Mouse (Mus musculus): Measurements from ENCODE around the gene Prpsap1. TPM values are rescaled to one million over a fixed set of nuclear protein-coding genes. Genes with fewer than 3 reads are reported as not detected.

Prpsap1 gene
- total RNA-seq (2021), result 100 to 1,000 TPM; 107 TPM

DNA sequence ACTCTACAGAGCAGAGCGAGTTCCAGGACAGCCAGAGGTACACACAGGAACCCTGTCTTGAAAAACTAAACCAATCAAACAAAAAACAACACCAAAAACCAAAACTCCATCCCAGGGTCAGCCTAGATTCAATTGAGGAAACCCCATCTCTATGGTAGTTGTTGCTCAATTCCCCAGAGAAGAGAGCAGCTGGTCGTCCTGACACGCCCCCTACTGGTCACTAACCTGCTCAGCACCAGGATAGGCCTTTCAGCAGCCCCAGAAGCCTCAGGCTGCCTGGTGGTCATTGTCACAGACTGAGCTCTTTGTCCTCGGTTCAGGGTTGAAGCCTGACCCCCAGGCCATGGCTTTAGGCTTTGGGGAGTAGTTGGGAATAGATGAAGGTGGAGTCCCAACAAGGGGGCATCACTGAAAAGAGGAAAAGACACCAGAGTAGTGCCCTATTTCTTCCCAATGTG, at the start of gene Prpsap1:
TSS of gene Prpsap1 (minus strand) at position 408 of the 458 bp plus-strand sequence.
- DNase-seq, result peak; percentile 37
- intact Hi-C loops (cut with DNase I), result no loop called here

- peak; percentile 48 for DNase-seq
- intact Hi-C loops (cut with DNase I), result no loop called here
These were observed 49.1 kb upstream of the Prpsap1 start for GRCm38 (mm10) chr11:116543110-116543509.

GRCm38 (mm10) chr11:116541183-116541582, 47.2 kb upstream of the Prpsap1 start:
- intact Hi-C loops (cut with DNase I), result no loop called here
- no peak for DNase-seq

- intact Hi-C loops (cut with DNase I), result no loop called here
- DNase-seq, result no peak
These were observed 44.2 kb upstream of the Prpsap1 start for GRCm38 (mm10) chr11:116538142-116538735.

DNA sequence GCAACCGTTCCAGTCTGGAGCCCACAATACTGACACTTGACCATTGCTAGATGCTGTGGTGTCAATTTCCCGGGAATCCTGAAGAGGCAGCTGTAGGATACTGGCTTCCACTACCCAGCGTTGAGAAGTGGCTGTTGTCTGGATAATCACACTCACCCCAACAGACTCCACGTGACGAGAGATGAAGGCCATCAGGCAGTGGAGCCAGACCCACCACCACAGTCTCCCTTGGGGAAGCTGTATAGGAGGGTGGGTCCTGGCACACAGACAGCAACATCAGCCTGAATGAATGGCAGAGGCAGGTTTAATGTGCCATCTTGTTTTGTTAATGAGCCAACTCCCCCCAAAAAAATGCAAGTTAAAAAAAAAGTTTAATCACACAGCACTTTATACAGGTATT, 43.4 kb upstream of the Prpsap1 start:
- DNase-seq, result no peak
- intact Hi-C loops (cut with DNase I), result no loop called here

DNA sequence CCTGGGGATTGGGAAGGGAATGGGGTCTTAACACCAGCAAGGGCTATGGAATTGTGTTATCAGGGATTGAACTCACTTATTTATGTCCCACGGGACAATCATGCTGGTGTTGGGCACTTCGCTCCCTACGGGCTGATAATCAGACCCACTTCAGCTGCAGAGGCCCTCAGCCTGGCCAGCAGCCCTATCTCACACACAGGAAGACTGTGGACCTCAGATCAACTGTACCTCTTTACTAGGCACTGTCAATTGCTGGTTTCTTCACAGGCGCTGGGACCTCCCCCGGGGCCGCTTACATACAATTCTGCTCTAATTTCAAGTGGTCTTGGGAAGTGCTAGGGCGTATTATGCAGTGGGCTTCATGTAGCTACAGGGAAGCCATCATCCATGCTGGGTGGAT, 42.7 kb upstream of the Prpsap1 start:
- no peak for DNase-seq
- intact Hi-C loops (cut with DNase I), result no loop called here

DNA sequence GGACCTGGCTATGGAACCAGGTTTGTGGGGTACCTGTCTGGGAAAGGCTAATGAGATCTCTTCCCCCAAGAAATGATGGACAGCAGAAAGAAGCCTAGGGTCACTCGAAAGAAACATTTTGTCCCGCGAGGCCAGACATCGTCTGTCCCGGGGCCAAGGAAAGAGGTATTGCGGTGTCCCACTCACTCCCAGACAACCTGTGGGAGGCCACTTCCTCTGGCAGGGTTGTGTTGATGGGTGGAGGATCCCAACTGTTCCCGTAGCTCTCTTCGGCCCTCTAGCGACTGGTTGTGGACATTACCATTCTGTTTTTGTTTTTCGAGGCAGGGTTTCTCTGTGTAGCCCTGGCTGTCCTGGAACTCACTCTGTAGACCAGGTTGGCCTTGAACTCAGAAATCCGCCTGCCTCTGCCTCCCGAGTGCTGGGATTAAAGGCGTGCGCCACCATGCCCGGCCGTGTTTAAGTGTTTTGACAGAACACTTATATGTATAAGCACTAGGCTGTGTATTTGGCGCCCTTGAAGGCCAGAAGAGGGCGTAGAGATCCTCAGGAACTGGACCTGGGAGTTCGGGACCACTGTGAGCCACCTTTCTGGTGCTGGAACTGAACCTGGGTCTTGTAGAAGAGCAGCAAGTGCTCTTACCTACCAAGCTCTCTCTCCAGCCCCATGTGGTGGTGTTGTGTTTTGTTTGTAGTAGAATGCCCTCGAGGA, 40.3 kb upstream of the Prpsap1 start:
- intact Hi-C loops (cut with DNase I), result loop anchor here (5.0 kb wide), 1 partner anchor 37 kb away; no protein-coding TSS in a partner anchor
- peak; percentile 72 for DNase-seq

DNA sequence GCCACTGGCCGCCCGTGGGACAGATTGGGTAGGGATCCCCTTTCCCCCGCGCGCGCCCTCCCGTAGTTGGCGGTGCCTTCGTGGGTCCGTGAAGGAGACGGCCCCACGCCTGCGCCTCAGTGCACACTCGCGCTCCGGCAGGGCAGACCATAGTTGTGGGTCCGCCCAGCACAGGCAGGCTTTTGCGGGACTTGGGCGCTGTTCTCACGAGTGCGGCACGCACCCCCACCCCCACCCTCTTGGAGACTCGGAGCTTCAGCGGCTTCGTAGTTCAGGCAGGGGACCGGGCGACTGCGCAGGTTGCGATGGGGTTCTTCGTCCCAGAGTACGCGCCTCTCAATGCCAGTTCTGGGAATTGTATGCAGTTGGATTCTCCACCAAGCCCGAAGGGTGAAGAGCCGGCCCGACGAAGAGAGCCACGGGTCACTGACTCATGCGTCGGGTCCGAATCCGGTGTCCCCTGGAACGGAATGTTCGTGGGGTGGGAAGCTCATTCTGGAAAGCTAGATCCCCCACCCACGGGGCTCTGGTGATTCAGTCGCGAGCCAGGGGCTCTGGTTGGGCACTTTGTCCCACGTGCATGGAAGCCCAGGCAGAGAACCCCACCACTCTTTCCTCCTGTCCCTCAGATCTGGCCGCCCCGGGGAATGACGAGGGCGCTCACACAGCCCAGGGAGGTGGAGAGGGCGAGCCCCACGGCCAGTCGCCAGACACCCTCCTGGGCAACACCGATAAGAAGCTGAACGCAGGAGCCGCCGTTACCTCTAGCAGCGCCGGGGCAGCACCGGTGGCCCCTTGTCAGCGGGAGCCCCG, 39.5 kb upstream of the Prpsap1 start:
- DNase-seq, result no peak
- intact Hi-C loops (cut with DNase I), result loop anchor here (5.0 kb wide), 1 partner anchor 36 kb away; no protein-coding TSS in a partner anchor

DNA sequence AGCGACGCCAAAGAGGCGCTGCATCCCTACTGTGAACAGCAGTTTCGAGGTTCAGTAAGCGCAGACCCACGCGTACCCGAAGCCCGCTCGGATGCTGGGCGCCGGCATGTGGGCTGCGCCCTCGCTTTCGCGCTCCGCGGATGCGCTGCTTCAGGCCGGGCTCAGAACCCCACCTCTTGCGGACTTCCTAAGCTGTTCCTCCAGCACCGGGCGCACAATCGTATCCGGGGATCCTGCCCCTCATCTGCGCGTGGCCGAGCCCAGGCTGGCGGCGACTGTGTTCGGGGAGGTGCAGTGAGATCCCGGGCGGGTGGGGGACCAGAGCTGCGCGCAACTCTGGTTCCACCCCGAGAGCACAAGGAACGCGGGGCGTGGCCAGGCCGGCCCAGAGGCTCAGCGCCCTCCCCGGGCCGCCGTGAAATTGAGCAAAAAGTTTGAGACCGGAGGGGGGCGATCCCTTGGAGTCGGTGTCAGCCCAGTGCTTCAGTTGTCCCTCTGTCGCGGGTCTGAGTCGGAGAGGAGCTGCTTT, 38.9 kb upstream of the Prpsap1 start:
- DNase-seq, result peak; percentile 48
- intact Hi-C loops (cut with DNase I), result loop anchor here (5.0 kb wide), 1 partner anchor 36 kb away; no protein-coding TSS in a partner anchor

GRCm38 (mm10) chr11:116532262-116532809, 38.3 kb upstream of the Prpsap1 start:
- DNase-seq, result no peak
- intact Hi-C loops (cut with DNase I), result loop anchor here (5.0 kb wide), 1 partner anchor 35 kb away; no protein-coding TSS in a partner anchor

DNA sequence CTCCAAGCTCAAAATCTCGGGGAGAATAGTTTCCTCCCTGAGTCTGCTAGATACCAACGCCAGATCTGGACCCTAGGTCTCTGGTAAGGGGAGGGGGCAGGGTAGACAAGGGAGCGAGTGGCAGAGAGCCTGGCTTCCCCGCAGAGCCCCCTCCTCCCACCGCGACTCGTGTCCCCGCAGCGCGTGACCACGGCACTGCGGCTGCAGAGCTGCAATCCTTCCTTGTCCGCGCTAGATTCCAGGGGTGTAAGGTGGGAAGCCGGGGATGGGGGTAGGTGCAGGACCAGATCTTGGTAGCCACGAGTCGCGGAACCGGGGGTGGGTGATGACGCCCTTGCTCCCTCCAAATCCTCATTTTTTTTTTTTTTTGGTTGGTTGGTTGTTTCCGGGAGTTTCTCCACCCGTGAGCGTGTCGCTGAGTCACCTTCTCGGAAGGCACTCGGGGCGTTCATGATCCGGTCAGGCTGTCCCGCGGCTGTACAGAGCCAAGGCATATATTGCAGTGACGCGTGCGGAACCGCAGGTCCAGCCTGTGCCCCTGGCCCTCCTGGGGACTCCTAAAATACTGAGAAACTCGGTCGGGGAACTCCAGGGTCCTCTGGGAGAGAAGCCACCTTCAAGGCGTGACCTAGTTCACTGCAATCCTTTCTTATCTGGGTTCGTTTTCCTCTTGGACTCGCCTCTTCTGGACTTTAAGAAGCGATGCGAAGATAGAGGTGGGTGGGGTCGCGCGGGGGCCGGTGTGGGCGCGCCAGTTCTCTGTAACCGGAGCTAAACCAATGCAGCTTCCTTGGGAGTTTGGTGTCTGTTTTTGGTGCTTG, 37.6 kb upstream of the Prpsap1 start:
- DNase-seq, result no peak
- intact Hi-C loops (cut with DNase I), result loop anchor here (5.0 kb wide), 1 partner anchor 34 kb away; no protein-coding TSS in a partner anchor

GRCm38 (mm10) chr11:116530187-116531147, 36.5 kb upstream of the Prpsap1 start, which contains the start of gene Sphk1:
Gene Sphk1 (plus strand): TSS chr11:116530925.
- DNase-seq, result peak; percentile 54
- intact Hi-C loops (cut with DNase I), result loop anchor here (5.0 kb wide), 1 partner anchor 33 kb away; no protein-coding TSS in a partner anchor

DNA sequence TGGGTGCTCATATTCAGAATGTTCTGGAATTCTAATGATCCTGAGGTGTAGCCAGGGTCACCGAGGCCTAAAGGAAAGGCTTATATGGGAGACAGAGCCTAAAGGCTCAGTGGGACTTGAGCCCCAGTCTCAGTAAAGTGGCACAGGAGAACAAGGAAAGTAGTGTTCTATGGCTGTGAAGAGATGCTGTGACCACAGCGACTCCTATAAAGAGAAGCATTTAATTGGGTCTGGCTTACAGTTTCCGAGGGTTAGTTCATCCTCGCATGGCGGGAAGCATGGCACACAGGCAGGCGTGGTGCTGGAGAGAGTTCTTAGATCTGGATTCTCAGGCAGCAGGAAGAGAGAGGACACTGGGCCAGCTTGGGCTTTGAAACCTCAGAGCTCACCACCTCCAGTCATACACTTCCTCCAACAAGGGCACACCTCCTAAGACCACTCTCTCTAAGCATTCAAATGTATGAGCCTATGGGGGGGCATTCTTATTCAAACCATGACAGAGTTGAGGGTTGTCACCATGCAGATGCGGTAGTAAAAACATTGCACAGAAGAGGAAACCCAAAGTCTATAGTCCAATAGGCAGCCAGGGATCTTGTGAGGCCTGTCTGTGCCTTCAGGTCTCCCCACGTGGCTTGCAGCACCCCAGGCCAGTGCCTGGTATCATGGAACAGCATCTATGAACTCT, 34.8 kb upstream of the Prpsap1 start:
- DNase-seq, result no peak
- intact Hi-C loops (cut with DNase I), result no loop called here

DNA sequence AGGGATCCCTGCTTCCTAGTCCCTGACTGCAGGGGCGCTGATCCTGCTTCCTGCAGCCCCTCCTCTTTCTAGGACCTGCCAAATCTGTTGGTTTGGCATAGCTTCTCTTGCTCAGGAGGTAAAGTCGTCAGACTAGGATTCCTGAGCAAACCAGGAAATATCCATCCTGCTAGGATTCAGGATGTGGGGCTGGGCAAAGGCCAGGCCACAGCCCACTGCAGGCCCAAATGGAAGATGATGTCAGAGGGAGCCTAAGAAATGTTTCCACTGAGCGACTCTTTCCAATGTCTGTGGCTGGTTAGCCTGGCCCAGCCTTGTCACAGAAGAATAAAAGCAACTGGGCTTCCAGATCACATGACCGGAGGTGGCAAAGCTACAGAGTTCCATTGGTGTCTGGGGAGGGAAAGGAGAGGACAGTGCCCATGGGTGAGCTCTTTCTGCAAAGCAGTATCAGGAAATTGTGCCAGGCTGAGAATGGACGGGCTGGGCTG, 29.7 kb upstream of the Prpsap1 start:
- intact Hi-C loops (cut with DNase I), result no loop called here
- DNase-seq, result no peak

DNA sequence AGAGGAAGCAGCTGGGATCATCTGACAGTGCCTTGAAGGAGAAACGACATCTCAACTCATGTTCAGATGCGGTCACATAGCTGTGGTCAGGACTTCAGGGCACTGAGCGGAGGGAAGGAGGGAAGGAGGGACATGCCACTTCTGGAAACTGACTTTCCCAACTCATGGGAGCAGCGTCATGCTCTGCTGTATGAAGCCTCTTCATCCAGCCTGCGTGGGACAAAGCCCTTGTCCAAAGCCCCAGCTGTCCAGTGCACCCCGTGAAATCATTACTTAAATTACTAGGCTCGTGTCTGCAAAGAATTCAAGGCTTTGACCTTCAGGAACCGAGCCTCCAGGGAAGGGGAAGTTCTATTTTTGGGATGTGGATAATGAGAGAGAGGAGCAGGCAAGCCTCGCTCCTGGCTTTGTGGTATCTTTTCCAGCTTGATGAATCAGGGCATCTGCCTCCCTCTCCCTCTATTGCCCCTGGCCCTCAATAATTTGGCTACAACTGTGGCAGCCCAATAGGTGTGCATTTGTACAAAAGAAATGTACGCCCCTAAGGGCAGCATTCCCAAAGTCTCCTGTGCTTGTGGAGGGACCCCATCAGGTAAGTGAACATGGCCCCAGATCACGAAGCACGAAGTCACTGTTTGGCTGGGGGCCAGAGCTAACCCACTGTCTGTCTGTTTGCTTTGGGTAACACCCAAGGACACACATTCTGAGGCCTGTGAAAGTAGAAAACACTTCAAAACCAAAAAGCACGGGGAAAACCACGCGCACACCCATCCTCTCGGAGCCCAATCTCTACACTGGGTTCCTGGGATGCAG, 29.1 kb upstream of the Prpsap1 start:
- DNase-seq, result no peak
- intact Hi-C loops (cut with DNase I), result no loop called here

- no peak for DNase-seq
- intact Hi-C loops (cut with DNase I), result no loop called here
These were observed 28.0 kb upstream of the Prpsap1 start for GRCm38 (mm10) chr11:116522046-116522445.

- DNase-seq, result no peak
- intact Hi-C loops (cut with DNase I), result no loop called here
These were observed 27.1 kb upstream of the Prpsap1 start for GRCm38 (mm10) chr11:116521143-116521542.
